ENCODE assay signal across 11 mouse cellular contexts in the genomic region with DNA sequence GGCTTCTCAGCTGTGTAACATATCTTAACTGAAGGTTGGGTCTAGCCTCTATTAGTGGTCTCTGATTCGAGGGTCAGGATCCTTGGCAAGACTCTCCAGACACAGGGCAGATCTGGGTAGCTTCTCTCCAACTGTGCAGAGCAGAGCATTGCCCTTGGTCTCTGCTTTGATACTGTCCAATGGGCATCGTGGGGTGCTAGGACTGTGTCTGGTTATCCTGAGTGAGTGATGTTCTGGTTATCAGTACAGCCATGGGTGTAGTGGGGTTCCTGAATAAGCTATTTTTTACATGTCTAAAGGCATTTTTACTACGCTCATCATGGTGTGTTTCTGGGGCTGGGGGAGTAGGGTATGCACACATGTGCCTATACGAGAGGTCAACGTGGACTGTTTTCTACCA. TPM values are rescaled to one million over a fixed set of nuclear protein-coding genes. Genes with fewer than 3 reads are reported as not detected.
DNase-seq lines count a peak whose midpoint lies in the region; ATAC-seq lines count a peak whose summit lies in the region.
"Had no signal": no experiment of that assay in that cellular context is flagged by ENCODE, and none has a peak within 500 bp of the region (broad histone marks: within the 10 kb centered on the region; RNA-seq: fewer than 3 reads in every experiment).

No protein-coding gene starts in this region.

- ATAC-seq in heart, embryonic 12.5 days (ENCODE audit: insufficient number of reproducible peaks, low FRiP score), result no peak
- ATAC-seq in midbrain, embryonic 11.5 days (ENCODE audit: low FRiP score), result no peak
- no peak for ATAC-seq in midbrain, embryonic 15.5 days (replicated peaks)
- no peak for ATAC-seq in limb, embryonic 13.5 days (ENCODE audit: low FRiP score, low read depth)
- ATAC-seq in stomach, embryonic 14.5 days (ENCODE audit: insufficient number of reproducible peaks, insufficient read depth, low FRiP score, low read depth), result no peak

- DNase-seq in heart, adult 8-10 months (ENCODE audit: low spot score), result no peak
- DNase-seq in midbrain, embryonic 11.5 days (ENCODE audit: low spot score, missing footprints), result peak; percentile 84
- no peak for DNase-seq in cerebellum, postnatal 36 days
- DNase-seq in Muller cell, postnatal 12 days (ENCODE audit: inconsistent ontology term), result no peak

- peak overlapping the region; percentile 70; the same call in 1 of the 2 replicates for H3K4me2 ChIP-seq in heart, embryonic 12.5 days
- no peak overlapping the region for H3K4me2 ChIP-seq in midbrain, embryonic 11.5 days
- no peak overlapping the region for H3K4me2 ChIP-seq in midbrain, embryonic 15.5 days
- H3K4me2 ChIP-seq in limb, embryonic 13.5 days (replicated peaks), result peak overlapping the region; percentile 64
- peak overlapping the region; percentile 45; the same call in 1 of the 2 replicates for H3K4me2 ChIP-seq in stomach, embryonic 14.5 days (replicated peaks; ENCODE audit: low read depth, low read length)

- H3K4me3 ChIP-seq in heart, embryonic 12.5 days, result no peak overlapping the region
- no peak overlapping the region for H3K4me3 ChIP-seq in midbrain, embryonic 11.5 days (ENCODE audit: low read depth, low read length)
- H3K4me3 ChIP-seq in midbrain, embryonic 15.5 days, result no peak overlapping the region
- peak overlapping the region; percentile 57; the same call in 1 of the 2 replicates for H3K4me3 ChIP-seq in limb, embryonic 13.5 days
- H3K4me3 ChIP-seq in stomach, embryonic 14.5 days (ENCODE audit: low read depth, low read length), result peak overlapping the region; percentile 59; the same call in 1 of the 2 replicates

- 52% methylated on average over 5 of the region's 5 CpGs for WGBS in heart, embryonic 12.5 days
- whole genome bisulfite sequencing in midbrain, embryonic 11.5 days, result 91% methylated on average over 5 of the region's 5 CpGs
- 91% methylated on average over 5 of the region's 5 CpGs for WGBS in midbrain, embryonic 15.5 days
- 89% methylated on average over 5 of the region's 5 CpGs for WGBS in limb, embryonic 13.5 days
- 84% methylated on average over 5 of the region's 5 CpGs for WGBS in stomach, embryonic 14.5 days

- 0 out of 2 replicates have a peak, but pooled peaks cover 4% of the 10 kb centered on the region for H3K4me1 ChIP-seq in heart, embryonic 12.5 days (replicated peaks)
- H3K4me1 ChIP-seq in midbrain, embryonic 11.5 days (ENCODE audit: control insufficient read depth, insufficient read depth, low read length), result peaks cover 2% of the 10 kb centered on the region; the same call in 1 of the 2 replicates
- H3K4me1 ChIP-seq in midbrain, embryonic 15.5 days, result no peaks in the 10 kb centered on the region
- peaks cover 16% of the 10 kb centered on the region; the same call in 1 of the 2 replicates for H3K4me1 ChIP-seq in limb, embryonic 13.5 days
- H3K4me1 ChIP-seq in stomach, embryonic 14.5 days (ENCODE audit: control insufficient read depth, insufficient read depth, low read length), result no peaks in the 10 kb centered on the region

- no peak overlapping the region for H3K27ac ChIP-seq in heart, embryonic 12.5 days (ENCODE audit: poor library complexity, severe bottlenecking)
- no peak overlapping the region for H3K27ac ChIP-seq in midbrain, embryonic 11.5 days (ENCODE audit: low read depth, low read length)
- no peak overlapping the region for H3K27ac ChIP-seq in midbrain, embryonic 15.5 days
- H3K27ac ChIP-seq in limb, embryonic 13.5 days, result no peak overlapping the region
- H3K27ac ChIP-seq in stomach, embryonic 14.5 days (ENCODE audit: low read length), result no peak overlapping the region

- peaks cover 15% of the 10 kb centered on the region for H3K36me3 ChIP-seq in heart, embryonic 12.5 days
- no peaks in the 10 kb centered on the region for H3K36me3 ChIP-seq in midbrain, embryonic 11.5 days (ENCODE audit: control insufficient read depth, insufficient read depth, low read length)
- no peaks in the 10 kb centered on the region for H3K36me3 ChIP-seq in midbrain, embryonic 15.5 days (replicated peaks)
- H3K36me3 ChIP-seq in limb, embryonic 13.5 days, result no peaks in the 10 kb centered on the region
- H3K36me3 ChIP-seq in stomach, embryonic 14.5 days (ENCODE audit: control insufficient read depth, insufficient read depth, low read length), result no peaks in the 10 kb centered on the region

- H3K9ac ChIP-seq in heart, embryonic 12.5 days, result no peak overlapping the region
- no peak overlapping the region for H3K9ac ChIP-seq in midbrain, embryonic 11.5 days (ENCODE audit: low read length)
- H3K9ac ChIP-seq in midbrain, embryonic 15.5 days, result no peak overlapping the region
- peak overlapping the region; percentile 73; the same call in 1 of the 2 replicates for H3K9ac ChIP-seq in limb, embryonic 13.5 days
- no peak overlapping the region for H3K9ac ChIP-seq in stomach, embryonic 14.5 days (replicated peaks; ENCODE audit: low read depth, low read length)

- H3K9me3 ChIP-seq in heart, embryonic 12.5 days (replicated peaks), result no peaks in the 10 kb centered on the region
- H3K9me3 ChIP-seq in midbrain, embryonic 11.5 days (ENCODE audit: control insufficient read depth, low read length), result no peaks in the 10 kb centered on the region
- no peaks in the 10 kb centered on the region for H3K9me3 ChIP-seq in midbrain, embryonic 15.5 days
- no peaks in the 10 kb centered on the region for H3K9me3 ChIP-seq in limb, embryonic 13.5 days
- H3K9me3 ChIP-seq in stomach, embryonic 14.5 days (ENCODE audit: control insufficient read depth, low read depth, low read length), result no peaks in the 10 kb centered on the region
- H3K9me3 ChIP-seq: lung, embryonic 15.5 days had no signal

- no peaks in the 10 kb centered on the region for H3K27me3 ChIP-seq in heart, embryonic 12.5 days (replicated peaks)
- H3K27me3 ChIP-seq in midbrain, embryonic 11.5 days (ENCODE audit: control insufficient read depth, insufficient read depth, low read length), result no peaks in the 10 kb centered on the region
- no peaks in the 10 kb centered on the region for H3K27me3 ChIP-seq in midbrain, embryonic 15.5 days (replicated peaks)
- H3K27me3 ChIP-seq in limb, embryonic 13.5 days, result no peaks in the 10 kb centered on the region
- no peaks in the 10 kb centered on the region for H3K27me3 ChIP-seq in stomach, embryonic 14.5 days (ENCODE audit: control insufficient read depth, insufficient read depth, low read length)
- H3K27me3 ChIP-seq: lung, embryonic 15.5 days had no signal

RNA-seq across cellular contexts. Expression of gene Dhrs4, which starts 0.7 kb away (rescaled TPM):
- 63.3 and 64.5 TPM in 2 replicates for polyA plus RNA-seq in heart, embryonic 12.5 days (2016; fragmentation: Nextera tagmentation; extraction: Ambion mirVana)
- 100 to 1,000 TPM; 132 to 160 (median 146) TPM for total RNA-seq in heart, adult 8-10 months (2022)
- polyA plus RNA-seq in midbrain, embryonic 11.5 days (2014; fragmentation: Nextera tagmentation; extraction: Ambion mirVana), result 33.9 and 34.8 TPM in 2 replicates
- polyA plus RNA-seq in midbrain, embryonic 15.5 days (2015; fragmentation: Nextera tagmentation; extraction: Ambion mirVana), result 20.8 and 21.6 TPM in 2 replicates
- polyA plus RNA-seq in limb, embryonic 13.5 days (2015; fragmentation: Nextera tagmentation; extraction: Ambion mirVana), result 87.4 and 89.1 TPM in 2 replicates
- 49.7 and 62.4 TPM in 2 replicates for polyA plus RNA-seq in stomach, embryonic 14.5 days (2014; fragmentation: Nextera tagmentation; extraction: Ambion mirVana)

RNA-seq across cellular contexts. Expression of gene Carmil3, which starts 12.6 kb away (rescaled TPM):
- 2.4 and 2.6 TPM in 2 replicates for polyA plus RNA-seq in heart, embryonic 12.5 days (2016; fragmentation: Nextera tagmentation; extraction: Ambion mirVana)
- 1 to 10 TPM; 2.4 to 3.6 (median 2.4) TPM for total RNA-seq in heart, adult 8-10 months (2022)
- 8.6 and 9.7 TPM in 2 replicates for polyA plus RNA-seq in midbrain, embryonic 11.5 days (2014; fragmentation: Nextera tagmentation; extraction: Ambion mirVana)
- polyA plus RNA-seq in midbrain, embryonic 15.5 days (2015; fragmentation: Nextera tagmentation; extraction: Ambion mirVana), result 32.4 and 36.1 TPM in 2 replicates
- polyA plus RNA-seq in limb, embryonic 13.5 days (2015; fragmentation: Nextera tagmentation; extraction: Ambion mirVana), result 2.7 and 3.3 TPM in 2 replicates
- polyA plus RNA-seq in stomach, embryonic 14.5 days (2014; fragmentation: Nextera tagmentation; extraction: Ambion mirVana), result 3.9 and 4.4 TPM in 2 replicates
- polyA plus RNA-seq: activated CD4-positive, CD25-positive, alpha-beta regulatory T cell, adult 4 months had no signal

RNA-seq across cellular contexts. Expression of gene Cpne6, which starts 32.4 kb away (rescaled TPM):
- polyA plus RNA-seq in heart, embryonic 12.5 days (2016; fragmentation: Nextera tagmentation; extraction: Ambion mirVana), result 0.30 and 0.59 TPM in 2 replicates
- under 1 TPM in 1 of 4 experiments, not detected in 3; 0.12 TPM for total RNA-seq in heart, adult 8-10 months (2022)
- 0.23 and 0.26 TPM in 2 replicates for polyA plus RNA-seq in midbrain, embryonic 11.5 days (2014; fragmentation: Nextera tagmentation; extraction: Ambion mirVana)
- polyA plus RNA-seq in midbrain, embryonic 15.5 days (2015; fragmentation: Nextera tagmentation; extraction: Ambion mirVana), result 1.9 and 2.1 TPM in 2 replicates
- polyA plus RNA-seq in limb, embryonic 13.5 days (2015; fragmentation: Nextera tagmentation; extraction: Ambion mirVana), result 0.32 and 0.78 TPM in 2 replicates
- polyA plus RNA-seq in stomach, embryonic 14.5 days (2014; fragmentation: Nextera tagmentation; extraction: Ambion mirVana), result 0.19 and 0.24 TPM in 2 replicates
- total RNA-seq: gastrocnemius, postnatal 25 days had no signal
- polyA plus RNA-seq: activated CD4-positive, CD25-positive, alpha-beta regulatory T cell, adult 4 months had no signal

RNA-seq across cellular contexts. Expression of gene Nrl, which starts 47.0 kb away (rescaled TPM):
- polyA plus RNA-seq in heart, embryonic 12.5 days (2016; fragmentation: Nextera tagmentation; extraction: Ambion mirVana), result not detected in 2 replicates
- total RNA-seq in heart, adult 8-10 months (2022), result not detected
- polyA plus RNA-seq in midbrain, embryonic 11.5 days (2014; fragmentation: Nextera tagmentation; extraction: Ambion mirVana), result not detected in 2 replicates
- polyA plus RNA-seq in midbrain, embryonic 15.5 days (2015; fragmentation: Nextera tagmentation; extraction: Ambion mirVana), result 0.15 and 0.17 TPM in 2 replicates
- not detected in 2 replicates for polyA plus RNA-seq in limb, embryonic 13.5 days (2015; fragmentation: Nextera tagmentation; extraction: Ambion mirVana)
- polyA plus RNA-seq in stomach, embryonic 14.5 days (2014; fragmentation: Nextera tagmentation; extraction: Ambion mirVana), result not detected in 2 replicates
- total RNA-seq: gastrocnemius, postnatal 25 days had no signal
- polyA plus RNA-seq: lung, embryonic 15.5 days had no signal

Comparison
In these comparisons a context has a peak if more than half of its experiments do, and no peak if none do; other contexts are left out.
1. H3K4me2 ChIP-seq: peak in heart, embryonic 12.5 days (single experiment), limb, embryonic 13.5 days (single experiment) and stomach, embryonic 14.5 days (single experiment); none in midbrain, embryonic 11.5 days (single experiment) and midbrain, embryonic 15.5 days (single experiment).
2. H3K4me3 ChIP-seq: peak in limb, embryonic 13.5 days (single experiment) and stomach, embryonic 14.5 days (single experiment); none in heart, embryonic 12.5 days (single experiment), midbrain, embryonic 11.5 days (single experiment) and midbrain, embryonic 15.5 days (single experiment).